Mouse (Mus musculus) cerebellum, postnatal 25 days (tissue): ENCODE measurements around the gene Mypop.

ENCODE experiments used
- DNase-seq, 2 experiments: peaks; one replicate each; pipeline ENCODE4 v3.0.0; 2021; ENCODE audit warnings: mixed read lengths in 2 of 2

Gene Mypop

GRCm38 (mm10) chr7:19022189-19022958, 31.3 kb downstream of the Mypop start:
- DNase-seq = no peak

DNA sequence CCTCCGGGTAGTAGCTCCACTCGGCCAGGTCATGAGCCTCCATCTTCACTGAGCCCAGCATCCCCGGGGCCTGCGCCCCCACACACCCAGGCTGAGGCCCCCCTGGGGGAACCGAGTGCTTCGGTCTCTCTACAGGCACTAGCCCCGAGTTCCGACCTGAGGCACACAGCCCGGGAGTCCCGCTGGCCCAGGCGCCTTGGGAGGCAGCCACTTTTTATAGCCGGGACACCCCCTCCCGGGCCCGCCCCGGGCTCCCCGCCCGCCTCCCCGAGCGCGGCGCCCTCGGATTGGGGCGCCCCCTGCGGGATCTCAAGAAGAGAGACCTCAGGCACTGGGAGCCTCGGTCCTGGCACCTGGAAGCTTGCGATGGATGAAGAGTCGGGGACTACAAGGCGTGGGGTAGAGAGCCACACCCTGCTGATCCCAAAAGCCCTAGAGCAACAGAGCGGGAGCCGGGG, 32.3 kb downstream of the Mypop start, which contains the start of gene Foxa3:
TSS of gene Foxa3 (minus strand) at position 182 of the 458 bp plus-strand sequence.
- peak in 1 of 2 experiments; percentile 50 for DNase-seq

GRCm38 (mm10) chr7:19024096-19024506, 33.1 kb downstream of the Mypop start, which contains the start of gene Sympk:
Sympk (plus strand) TSS chr7:19024377.
- peak; percentile 94 to 96 for DNase-seq

DNA sequence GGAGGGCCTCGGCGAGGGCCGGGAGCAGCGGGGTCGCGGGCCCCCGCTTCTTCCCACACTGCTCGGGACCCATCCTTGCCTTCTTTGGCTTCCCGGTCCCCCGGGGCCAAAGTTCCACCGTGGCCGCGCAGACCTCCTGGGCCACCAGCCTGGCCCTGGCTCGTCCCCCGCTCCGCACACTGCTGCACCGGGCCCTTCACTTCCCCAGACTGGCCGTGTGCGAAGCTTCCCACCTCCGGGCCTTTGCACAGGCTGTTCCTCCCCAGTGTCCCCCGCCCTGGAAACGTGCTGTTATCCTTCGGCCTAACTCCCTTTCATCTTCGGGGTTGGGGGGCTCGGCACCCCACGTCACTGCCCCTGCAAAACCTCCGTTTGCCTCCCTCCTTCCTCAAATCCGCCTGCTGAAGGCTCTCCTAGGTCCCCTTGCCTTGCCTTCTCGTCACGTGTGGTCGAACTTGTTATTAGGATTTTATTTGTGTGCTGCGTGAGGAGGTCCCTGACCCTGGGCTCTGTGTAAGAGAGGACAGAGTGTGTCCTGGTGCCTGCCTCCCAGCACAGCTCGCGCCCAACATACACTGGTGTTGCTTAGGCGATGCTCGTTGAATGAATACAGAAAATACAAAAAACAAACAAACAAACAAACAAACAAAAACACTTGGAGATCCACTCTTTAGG, 33.7 kb downstream of the Mypop start:
- no peak for DNase-seq

GRCm38 (mm10) chr7:19028067-19028466, 37.0 kb downstream of the Mypop start:
- DNase-seq = no peak

GRCm38 (mm10) chr7:19029084-19029653, 38.1 kb downstream of the Mypop start:
- peak; percentile 57 to 74 for DNase-seq

- DNase-seq = no peak
These were observed 40.6 kb downstream of the Mypop start for GRCm38 (mm10) chr7:19031641-19032040.

DNA sequence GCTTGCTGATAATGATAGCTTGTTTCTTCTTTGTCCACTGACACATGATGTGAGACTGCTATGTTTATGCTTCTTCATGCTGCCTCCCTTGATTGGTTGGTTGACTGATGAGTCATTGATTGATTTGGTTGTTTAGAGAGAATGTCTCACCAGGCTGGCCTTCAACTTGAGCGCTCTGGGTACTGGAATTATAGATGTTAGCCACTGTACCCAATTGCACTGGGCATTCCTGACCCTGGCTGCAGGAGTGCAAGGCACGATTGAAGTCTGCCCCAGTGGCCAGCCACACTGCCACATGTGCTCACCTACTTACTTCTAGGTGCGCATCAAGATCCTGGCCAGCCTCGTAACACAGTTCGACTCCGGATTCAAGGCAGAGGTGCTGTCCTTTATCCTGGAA, 53.6 kb downstream of the Mypop start:
- DNase-seq = no peak

DNA sequence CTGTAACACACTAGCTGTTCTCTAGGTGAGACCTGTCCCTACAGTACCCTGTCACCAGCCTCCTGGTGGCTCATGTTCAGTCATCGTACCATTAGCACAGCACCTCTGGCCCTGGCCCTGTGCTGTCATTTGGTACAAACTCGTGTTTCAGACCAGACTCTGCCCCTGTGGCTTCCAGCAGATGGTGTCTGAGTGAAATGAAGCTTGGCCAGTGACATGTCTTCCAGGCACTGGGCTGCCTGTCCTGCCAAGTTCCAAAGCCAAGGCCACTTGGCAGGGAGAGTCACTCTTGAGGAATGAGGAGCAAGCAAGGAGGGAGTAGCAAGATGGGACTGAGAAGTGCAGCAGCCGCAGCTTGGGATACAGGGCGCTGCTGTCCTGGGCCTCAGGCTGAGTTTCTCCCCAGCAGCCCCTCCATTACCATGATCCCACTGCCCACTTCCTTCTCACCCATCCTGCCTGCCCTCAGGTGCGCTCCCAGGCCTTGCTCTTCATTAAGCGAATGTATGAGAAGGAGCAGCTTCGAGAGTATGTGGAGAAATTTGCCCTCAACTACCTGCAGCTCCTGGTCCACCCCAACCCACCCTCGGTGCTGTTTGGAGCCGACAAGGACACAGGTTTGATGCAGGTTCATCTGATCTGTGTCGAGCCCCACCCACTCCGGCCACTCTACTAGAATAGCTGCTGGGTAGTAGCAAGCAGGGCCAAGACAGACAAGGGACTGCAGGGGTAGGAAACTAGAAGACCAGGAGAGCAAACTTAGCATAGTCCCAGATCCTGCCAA, 55.4 kb downstream of the Mypop start:
- peak; percentile 80 to 85 for DNase-seq

DNA sequence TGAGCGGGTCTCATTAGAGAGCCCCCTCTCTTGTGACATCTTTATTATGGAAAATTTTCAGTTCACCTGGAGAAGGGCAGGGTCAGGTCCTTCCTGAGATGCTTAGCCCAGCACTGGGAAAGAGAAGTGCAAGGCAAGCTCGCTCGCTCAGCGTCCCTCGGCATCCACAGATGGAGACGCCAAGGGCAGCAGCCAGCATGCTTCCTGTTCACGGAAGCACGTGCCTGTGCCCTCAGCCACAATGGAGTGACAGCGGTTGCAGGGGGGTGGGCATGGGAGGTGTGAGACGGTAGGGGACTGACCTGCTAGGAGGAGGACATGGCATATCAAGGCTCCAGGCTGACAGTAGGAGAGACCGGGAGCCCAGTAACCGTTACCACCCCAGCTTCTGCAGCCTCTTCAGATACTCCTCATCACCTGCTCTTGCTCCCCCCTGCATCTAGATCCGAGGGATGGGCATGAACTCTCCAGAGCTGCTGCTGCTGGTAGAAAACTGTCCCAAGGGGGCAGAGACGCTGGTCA, 57.0 kb downstream of the Mypop start:
- no peak for DNase-seq

DNA sequence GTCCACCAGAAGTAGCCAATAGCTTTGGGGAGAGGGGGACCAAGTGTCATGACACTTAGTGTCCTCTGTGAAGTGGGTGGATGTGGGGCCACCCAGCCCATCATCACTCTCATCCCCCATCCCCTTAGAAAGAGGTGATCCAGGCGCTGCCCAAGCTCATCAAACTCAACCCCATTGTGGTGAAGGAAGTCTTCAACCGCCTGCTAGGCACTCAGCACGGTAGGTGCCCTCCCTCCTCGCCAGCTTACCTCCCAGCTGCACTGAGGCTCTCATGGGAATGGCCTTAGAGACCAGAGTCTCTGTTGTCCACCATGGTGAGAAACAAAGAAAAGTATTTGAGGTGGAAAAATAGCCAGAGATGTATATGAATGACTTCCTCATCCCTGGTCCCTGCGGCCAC, 58.2 kb downstream of the Mypop start:
- no peak for DNase-seq

DNA sequence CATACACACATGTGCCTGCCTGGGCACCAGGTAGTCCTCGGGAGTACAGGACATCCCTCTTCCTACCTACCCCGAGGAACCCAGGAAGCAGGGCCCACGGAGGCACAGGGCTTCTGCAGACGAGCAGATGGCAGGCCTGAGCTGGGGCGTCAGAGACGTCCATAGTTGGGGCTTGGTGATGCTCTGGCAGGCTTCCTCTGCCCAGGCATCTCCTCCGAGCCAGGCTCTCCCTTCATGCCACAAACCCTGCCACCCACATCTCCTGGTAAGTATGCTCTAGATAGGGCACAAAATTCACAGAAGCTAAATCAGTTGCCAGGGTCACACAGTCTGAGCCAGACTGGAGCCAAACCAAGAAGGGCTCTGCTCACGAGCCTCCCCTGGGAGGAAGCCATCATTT, 59.1 kb downstream of the Mypop start:
- DNase-seq = no peak

- DNase-seq = no peak
These were observed 60.1 kb downstream of the Mypop start for GRCm38 (mm10) chr7:19051161-19051560.
